Mouse (Mus musculus): ENCODE results near the gene Pex5. TPM values are rescaled to one million over a fixed set of nuclear protein-coding genes. Genes with fewer than 3 reads are reported as not detected.

The Pex5 gene
- 43.0 to 50.9 TPM (median 46.9 TPM) in 4 replicates for total RNA-seq (2023)

DNA sequence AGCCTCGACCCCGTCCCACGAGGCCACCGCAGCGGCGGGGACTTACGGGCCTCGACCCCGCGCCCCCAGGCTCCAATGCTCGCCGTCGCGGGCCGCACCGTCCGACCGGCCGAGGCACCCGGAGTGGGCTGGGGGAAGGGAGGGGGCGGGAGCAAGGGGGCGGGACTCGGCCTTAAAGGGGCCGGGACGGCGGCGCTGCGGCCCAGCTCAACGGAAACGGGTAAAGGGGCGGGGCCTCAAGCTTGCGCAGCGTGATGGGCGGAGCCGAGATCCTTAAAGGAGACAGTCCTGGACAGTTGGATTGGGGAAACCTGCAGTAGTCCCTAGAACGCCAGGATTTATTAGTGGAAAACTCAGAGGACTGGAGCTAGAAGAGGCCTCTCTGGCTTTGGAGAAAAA is at the start of gene Pex5:
TSS of gene Pex5 (minus strand) at position 141 of the 399 bp plus-strand sequence.

Other genes starting within 250 kb of the Pex5 start
- not detected in 4 replicates for gene Vmn2r27, start 183.2 kb downstream of the Pex5 start, total RNA-seq (2023)
- 2.7 to 3.5 TPM (median 3.0 TPM) in 4 replicates for gene Cd163, start 110.4 kb downstream of the Pex5 start, total RNA-seq (2023)
- 1.6 to 2.3 TPM (median 2.0 TPM) in 4 replicates for gene Clstn3, start 49.7 kb upstream of the Pex5 start, total RNA-seq (2023)
- gene C1rl, start 78.0 kb upstream of the Pex5 start, total RNA-seq (2023), result not detected in 4 replicates
- 0.19 to 0.46 TPM (median 0.31 TPM) in 4 replicates for gene C1ra, start 97.3 kb upstream of the Pex5 start, total RNA-seq (2023)
- gene C1s1, start 127.3 kb upstream of the Pex5 start, total RNA-seq (2023), result 0.19 to 0.85 TPM (median 0.56 TPM) in 4 replicates
- not detected in 4 replicates for gene C1rb, start 155.2 kb upstream of the Pex5 start, total RNA-seq (2023)
- gene C1s2, start 221.0 kb upstream of the Pex5 start, total RNA-seq (2023), result not detected in 4 replicates
- gene Lpcat3, start 248.0 kb upstream of the Pex5 start, total RNA-seq (2023), result 42.2 to 48.8 TPM (median 45.2 TPM) in 4 replicates